Mouse (Mus musculus) spleen, postnatal 36 days (tissue): ENCODE data around the gene Snx25.

Source experiments
- DNase-seq, 2 experiments: peaks; one replicate each; pipeline ENCODE4 v3.0.0; 2022; ENCODE audit warnings: low spot score in 2 of 2, mixed read lengths in 1 of 2

Snx25 gene

DNA sequence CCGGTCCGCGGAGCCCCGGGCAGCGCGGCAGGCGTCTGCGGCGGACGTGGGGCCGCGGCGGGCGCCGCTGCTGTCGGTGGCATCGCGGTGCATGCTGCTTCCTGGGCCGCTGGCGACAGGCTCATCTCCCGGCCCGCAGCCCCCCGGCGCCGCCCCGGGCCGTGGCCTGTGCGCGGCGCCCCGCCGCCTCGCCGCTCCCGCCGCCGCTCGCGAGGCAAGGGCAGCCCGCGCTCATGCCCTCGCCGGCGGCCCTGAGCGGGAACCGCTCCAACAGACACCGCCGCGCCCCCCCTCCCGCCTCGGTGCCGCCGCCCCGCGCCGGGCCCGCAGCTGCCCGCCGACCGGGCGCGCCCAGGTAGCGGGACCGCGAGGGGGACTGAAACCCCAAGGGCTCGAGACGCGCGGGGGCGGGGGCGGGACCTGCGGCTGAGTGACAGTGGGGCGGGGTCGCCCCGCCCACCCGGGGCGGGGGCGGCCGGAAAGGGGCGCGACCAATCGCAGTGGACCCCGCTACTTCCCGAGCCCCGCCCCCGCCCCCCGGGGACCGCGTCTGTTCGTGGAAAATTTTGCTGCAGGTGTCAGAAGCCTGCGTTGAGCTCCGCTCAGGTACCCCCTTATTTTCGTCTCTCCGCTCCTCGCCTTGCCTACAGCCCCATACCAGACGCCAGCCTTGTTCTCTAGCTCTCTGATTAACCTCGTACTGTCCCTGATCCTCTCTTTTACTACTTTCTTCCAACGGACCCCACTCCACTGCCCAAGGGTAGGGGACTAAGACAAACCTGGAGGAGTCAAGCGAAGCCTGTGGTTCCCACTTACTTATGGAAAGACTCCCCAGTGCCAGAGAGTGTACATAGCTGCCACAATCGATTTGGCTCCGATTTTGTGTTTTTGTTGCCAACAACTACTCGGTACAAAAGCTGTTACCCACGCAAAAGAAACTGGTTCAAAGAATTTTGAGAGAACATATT, at the start of gene Snx25:
Gene Snx25 (minus strand): TSS at position 96 of the 968 bp plus-strand sequence.
- peak; percentile 95 for DNase-seq

DNA sequence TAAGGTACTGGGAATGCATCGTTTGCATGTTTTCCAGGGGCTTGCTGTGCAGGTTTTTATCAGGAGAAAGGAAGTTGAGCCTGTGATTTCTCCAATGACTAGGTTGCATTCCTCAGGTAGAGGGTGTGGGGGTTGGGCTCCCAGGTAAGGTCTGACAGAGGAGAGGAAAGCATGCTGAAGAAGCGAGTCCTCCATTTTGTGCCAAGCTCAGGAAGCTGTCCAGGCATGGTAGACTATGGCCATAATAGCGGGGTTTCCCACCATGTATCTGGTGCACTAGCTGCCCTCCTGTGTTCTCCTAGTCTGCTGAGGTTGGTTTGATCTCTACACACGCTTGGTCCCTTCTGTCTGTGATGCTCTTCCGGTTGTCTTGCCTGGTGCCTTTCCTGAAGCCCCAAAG, 45.7 kb upstream of the Snx25 start:
- DNase-seq = no peak

DNA sequence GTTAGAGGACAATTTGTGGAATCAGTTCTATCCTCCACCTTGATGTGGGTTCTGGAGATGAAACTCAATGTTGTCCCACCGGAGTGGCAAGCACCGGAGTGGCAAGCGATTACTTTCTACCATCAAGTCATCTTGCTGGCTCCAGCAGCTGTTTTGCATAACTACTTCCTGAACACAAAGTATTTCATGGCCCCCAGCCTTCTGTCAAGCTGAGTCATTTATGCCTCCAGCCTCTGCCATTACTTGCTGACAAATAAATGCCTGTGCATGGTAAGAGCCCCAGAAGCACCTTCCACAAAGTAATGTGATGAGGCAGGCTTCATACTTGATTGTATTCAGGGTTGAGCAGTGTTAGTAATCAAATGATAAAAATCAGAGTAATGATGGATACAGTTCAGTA, 44.9 kb upstream of the Snx25 start:
- DNase-seq = no peak

DNA sequence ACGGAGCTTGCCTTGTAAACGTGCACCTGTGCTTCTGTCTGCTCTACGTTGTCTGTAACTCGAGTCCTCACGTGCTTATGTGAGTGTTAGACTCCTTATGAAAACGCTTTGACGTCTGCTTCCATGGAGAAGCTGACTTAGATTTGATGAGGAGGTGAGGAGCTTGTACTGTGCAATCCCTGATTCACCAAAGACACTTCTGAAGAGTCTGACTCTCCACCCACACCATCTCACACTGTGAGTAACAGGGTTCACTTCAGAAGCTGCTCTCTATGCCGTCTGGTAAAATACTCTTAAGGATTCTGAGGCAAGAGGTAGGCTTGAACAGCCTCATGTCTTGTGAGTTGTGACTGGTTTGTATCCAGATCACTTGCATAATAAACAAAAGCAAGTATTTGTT, 41.1 kb upstream of the Snx25 start:
- DNase-seq = no peak

DNA sequence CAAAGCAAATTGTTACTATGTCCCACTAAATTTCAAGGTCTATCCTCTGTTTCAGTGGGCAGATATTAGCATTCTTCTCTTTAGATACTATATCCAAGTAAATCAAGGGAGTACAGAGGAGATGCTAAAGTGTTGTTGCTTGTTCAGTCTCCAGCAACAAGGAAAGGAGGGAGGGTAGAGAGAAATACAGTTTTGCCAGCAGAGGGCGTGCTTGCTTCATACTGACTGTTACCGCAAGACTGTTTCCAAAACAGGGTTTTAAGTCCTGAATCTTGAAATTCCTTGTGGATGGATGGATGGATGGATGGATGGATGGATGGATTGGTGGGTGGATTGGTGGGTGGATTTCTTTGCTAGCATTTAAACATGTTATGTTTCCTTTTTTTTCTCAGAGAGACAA, 33.4 kb upstream of the Snx25 start:
- DNase-seq = peak; percentile 8 to 26

DNA sequence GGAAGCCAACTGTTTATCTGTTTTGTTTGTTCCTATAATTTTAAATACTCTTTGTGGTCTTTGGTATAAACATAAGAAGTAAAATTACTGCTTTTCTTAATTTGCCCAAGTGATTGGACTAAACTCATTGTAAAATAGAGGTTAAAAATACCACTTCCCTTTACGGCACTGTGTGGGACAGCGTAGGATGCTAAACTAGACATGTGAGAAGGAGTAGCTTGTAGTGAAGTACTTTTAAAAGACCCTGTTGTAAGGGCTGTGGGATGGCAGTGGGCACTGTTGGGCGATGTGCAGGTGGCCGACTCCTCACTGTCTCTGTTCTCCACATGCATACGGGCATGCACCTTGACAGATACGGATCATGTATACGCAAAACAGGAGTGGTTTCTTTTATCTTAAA, 28.2 kb upstream of the Snx25 start:
- DNase-seq = no peak

DNA sequence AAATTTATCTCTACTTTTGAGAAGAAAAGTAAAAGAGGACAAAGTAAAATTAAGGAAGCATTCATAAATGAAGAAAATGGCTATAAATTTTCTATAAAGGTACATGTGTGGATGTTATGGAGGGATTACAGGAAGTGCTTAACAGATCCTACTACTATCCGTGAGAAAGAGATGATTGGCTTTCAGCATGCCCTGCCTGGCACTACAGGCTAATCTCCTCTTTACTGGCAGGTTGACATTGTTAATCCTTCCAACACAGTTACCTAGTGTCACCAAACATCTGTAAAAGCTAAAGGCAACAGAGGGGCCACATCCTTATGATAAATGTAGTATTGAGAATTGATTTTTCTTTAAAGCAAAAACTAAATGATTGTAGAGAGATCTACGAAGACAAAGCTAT, 21.7 kb upstream of the Snx25 start:
- DNase-seq = no peak

DNA sequence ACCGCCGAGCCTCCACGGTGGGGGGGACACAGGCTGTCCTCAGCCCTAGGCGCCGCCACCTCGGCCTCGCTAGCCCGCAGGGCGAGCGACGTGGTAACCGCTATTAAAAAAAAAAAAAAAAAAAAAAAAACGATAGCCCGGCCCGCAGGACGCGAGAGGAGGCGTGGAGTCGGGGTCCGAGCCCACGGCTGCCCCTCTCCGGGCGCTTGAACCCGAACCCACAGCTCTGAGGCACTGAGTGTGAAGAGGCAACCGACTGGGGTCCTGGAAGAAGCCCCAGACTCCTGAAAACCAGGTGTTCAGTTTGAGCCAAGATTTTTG, 11.9 kb upstream of the Snx25 start:
- DNase-seq = no peak

DNA sequence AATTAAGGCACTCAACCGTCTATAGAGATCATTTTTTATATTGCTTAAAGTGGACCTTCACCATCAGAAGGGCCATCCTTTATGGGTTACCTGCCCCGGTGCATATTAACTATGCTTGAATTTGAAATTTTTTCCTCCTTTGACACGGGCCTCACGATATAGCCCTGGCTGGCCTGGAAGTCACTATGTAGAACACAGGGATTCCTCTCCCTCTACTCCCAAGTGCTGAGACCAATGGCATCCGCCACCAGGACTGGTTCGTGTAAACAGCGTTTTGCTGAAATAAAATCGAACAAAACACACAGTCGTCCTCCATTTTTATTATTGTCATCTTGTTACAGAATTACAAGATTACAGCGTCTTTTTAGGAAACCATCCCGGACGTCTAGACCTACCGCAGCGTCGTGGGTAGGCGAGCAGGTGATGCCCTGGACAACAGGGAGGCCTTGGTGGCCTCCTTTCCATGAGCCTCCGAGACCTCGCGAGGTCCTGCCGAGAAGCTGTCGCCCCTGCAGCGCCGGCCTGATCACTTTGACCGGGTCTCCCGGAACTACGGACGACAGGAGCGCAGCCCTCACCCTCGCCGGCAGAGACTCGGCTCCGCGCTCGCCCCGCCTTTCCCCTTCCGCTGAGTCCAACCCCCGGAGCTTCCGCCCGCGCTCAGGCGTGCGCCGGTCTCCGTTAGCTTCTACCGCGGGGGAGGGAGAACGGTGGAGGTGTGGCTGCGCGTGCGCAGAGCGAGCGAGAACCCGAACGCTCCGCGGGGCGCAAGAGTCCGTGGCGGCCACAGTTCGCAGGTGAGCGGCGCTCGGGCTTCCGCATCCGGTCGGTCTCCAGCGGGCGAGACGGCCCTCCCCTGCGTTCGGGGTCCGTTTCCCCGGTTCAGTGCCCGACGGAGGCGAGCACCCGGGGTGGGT, 11.3 kb upstream of the Snx25 start:
- DNase-seq = peak; percentile 98

DNA sequence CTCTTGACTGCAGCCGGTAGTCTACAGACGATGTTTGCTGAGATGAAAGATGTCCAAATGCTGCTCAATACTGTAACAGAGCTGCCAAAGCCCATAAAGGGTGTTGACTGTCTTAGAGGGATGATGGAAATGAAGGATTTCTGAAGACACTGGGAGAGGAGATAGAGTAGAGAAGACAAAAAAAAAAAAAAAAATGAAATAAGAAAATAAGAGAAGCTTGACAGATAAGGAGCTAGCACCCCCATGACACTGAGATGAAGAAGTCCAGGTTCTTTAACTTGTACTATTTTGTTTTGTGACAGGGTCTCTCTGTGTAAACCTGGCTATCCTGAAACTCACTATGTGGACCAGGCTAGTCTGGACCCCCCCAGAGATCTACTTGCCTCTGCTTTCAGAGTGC, 1.1 kb upstream of the Snx25 start:
- DNase-seq = no peak

DNA sequence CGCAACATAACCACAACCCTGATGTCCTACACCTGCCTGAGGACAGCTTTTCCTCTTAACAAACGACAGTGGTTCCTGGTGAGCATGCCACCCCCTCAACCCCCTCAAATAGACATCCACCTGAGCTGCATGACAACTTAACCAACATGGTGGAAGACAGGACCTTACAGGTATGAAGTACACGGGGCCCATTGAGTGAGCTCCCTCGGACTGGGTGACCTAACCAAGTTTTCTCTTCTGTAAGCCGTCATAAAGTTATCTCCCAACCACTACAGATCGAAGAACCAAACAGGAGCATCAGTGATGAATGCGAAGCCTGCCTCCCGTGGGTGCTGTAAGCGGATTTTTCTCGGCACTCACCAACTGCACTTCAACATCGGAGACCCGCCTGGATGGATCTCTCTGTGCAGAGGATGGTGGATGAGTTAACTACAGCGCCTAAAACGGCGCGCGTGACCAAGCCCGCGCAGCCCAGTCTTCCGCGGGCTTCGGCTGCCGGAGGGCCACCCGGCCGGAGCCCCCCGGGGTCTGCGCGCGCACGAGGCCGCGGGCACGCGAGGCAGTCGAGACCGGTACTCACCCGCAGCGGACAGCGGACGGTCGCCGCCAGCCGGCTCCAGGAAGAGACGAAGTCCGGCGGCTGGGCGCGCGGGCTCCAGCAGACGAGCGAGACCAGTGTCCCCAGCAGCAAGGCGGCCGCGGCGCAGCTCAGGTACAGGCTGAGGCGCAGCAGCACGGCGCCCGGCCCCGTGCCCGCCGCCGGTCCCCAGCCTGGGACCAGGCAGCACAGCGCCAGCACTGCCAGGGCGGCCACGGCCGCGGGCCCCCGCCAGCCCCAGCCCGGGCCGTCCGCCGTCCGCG, 527 bp downstream of the Snx25 start, which contains the start of gene Cfap97:
Gene Cfap97 (plus strand): TSS at position 570 of the 861 bp plus-strand sequence.
- peak; percentile 30 to 35 for DNase-seq

DNA sequence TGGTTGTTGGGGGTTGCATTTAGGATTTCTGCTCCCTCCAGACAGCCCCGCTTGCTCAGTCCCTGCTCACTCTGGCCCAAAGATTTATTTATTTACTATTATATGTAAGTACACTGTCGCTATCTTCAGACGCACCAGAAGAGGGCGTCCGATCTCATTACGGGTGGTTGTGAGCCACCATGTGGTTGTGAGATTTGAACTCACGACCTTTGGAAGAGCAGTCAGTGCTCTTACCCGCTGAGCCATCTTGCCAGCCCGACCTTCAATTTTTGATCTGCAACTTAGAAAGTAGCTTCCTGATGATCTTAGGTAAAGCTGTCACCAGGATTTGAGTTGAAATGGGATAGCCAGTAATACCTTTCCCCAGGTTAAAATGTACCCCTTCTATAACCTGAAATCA, 2.2 kb downstream of the Snx25 start:
- DNase-seq = no peak

DNA sequence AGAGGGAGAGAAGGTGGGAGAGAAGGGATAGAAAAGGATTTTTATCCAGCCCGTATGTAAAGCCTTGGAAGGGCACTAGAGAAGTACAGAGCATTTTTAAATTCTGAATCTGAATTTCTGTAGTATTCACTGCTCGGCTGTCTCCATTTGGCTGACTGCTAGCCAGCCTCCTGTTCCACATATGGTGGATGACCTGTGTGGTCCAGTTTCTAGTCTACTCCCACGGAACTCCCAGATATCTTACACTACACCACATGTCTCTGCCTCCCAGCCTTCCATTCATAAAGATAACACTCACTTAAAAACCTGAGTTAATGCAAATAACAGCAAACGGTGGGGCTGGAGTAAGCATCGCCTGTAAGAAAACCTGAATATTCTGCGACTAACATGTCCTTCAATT, 2.7 kb downstream of the Snx25 start:
- DNase-seq = no peak

DNA sequence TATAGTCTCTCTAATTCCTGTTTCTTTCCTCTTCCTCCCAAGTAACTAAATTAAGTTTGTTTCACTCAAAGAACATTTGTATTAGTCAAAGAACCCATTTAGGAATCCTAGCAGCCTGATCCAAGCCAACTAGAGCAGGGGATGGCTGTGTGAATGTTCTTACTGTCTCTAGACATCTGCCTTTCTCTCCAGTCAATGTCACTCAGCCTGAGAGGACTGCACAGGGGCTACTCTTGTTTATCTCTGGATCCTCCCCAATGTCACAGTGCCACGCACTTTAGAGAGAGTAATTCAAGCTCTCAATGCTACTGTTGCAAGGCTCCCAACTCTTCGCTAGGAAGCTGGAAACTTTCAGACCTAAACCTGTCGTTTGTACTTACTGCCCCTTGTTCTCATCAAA, 5.8 kb downstream of the Snx25 start:
- no peak for DNase-seq

DNA sequence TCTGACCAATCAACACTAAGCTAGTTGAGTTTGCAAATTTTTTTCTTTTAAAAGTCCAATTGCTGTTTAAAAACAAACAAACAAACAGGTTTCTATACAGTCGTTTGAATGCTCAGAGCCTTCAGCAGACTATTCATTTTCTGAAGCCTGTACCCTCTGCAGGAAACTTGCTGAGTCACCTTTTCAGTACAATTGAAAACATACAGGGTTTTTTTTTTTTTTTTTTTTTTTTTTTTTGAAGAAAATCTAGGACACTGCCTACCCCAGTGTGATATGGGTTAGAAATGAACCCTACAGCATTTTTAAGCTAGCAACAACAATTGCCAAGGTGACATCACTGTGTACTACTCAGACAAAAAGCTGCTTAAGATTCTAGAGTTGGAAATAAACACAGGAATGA, 8.0 kb downstream of the Snx25 start:
- DNase-seq = no peak

DNA sequence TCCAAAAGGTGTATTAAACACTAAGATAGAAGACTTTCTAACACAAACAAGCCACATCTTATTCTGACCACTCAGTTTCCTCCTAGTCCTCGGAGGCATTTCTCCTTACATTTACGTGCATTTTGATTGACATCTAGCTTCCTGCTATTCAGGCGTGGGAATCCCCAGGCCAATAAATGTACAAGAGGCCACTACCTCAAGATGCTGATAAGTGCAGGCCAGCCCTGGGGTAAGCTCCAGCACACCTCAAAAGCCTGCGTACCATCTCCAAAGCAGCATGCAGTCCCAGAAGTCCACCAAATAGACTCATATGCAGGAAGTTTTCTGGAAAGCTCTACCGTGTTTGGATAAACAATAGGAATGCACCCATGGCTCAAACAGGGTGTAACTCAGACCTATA, 8.5 kb downstream of the Snx25 start:
- DNase-seq = no peak

DNA sequence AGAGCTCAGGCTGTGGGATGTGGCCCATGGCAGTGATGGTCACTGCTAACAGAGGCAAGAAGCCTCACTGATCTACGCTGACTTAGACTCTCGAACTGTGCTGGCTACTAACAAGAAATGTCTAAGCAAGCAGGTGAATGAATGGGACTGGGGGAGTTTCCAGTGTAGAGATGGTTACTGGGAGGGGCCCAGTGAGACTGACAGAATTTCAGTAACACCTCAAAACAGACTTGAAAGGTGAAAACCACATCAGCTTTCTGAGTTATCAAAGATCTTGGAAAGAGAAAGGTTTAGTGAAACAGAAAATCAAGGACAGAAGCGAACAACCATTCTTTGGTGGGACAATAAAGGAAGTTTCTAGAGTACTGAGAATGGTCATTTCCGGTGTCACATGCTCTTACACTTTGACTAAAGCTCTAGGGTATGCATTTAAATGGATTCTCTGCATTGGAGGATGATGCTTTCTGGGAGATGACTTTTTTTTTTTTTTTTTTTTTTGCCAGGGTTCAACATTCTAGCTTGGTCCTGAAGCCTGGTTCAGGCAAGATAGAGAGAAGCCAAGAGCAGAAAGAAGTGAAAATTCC, 9.4 kb downstream of the Snx25 start:
- DNase-seq = no peak

DNA sequence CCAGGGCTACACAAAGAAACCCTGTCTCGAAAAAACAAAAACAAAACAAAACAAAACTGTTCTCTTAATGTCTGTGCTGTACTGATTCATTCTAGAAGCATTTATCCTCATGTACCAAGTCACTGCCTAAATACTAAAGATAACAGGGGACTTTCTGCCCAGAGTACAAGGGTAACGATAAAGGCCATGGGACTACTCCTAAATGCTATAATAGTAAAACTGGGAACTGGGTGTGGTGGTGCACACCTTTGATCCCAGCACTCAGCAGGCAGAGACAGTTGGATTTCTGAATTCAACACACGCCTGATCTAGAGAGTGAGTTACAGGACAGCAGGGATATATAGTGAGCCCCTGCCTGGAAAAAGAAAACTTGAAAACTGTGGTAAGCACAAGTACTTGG, 10.3 kb downstream of the Snx25 start:
- no peak for DNase-seq

DNA sequence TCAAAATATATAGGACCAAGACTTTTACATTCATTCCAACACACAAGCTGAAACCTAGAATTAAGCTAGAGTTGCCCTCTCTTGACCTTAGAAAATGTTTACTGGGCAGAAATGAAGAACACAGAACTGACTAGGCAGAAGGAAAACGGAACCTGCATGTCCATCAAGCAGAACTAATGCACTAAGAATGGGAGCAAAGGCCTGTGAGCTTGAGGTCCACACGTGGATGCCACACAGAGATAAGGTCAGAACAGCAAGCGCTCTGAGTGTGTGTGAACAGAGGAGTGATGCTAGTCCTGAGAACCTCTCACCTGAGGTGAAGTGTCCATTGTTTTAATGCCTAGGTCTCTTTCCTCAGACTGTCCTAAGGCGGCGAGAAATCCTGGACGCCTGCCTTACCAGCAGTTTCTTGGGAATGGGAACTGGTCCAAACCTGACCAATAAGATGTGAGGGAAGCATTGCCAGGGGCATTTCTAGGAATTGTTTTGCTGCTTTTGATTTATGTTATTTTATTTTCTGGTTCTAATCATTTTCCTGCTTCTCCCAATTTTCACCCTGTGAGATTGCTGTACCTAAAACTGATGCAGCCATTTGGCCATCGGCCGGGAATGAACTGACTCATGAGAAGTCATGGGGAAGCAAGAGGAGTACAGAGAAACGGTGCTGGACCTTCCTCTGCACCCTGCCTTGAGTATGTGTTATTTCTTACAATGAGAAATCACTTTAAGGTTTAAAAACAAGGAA, 11.4 kb downstream of the Snx25 start:
- DNase-seq = no peak

DNA sequence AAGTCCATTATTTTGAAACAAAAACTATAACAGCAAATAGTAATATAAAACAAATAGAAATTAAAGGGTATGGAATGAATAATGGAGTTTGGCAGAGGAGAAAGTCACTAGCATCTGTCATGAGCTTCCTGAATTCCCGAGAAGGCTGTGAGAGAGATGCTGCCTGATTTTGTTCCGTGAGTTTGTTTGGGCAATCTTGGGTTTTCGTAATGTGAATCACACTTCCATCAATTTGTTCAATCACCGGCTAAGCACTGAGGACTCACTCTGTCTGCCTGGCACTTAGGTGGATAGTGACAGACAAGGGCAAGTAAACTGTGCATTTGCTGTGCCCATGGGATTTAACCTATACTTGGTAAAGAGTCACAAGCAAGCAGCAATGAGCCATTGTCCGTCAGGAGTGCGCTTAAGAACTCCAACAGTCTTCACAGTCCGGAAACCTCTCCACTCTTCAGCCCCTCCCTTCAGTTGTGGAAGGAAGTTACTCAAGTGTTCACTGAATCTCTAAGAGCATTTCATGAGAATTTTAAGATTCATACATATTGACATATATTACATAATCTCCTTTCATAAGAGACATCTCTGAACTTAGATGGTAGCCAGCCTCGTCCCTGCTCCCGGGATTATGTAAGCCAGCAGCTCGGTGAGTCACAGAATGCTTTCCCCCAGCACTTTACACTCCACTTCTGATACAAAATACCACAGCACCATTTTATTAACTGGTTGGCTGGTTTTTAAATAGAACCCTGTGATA, 13.9 kb downstream of the Snx25 start:
- no peak for DNase-seq
